Mouse (Mus musculus): ENCODE results near the gene Ccl9.

GRCm38 (mm10) chr11:83562311-83562887 is 16.0 kb downstream of the Ccl9 start:
- TF ChIP-seq CTCF (IDR thresholded peaks at IDR 0.05; ENCODE audit: borderline replicate concordance, insufficient read depth, low read length) (no peak), POLR2A (IDR thresholded peaks at IDR 0.05; ENCODE audit: low read depth, low read length) (no peak)

Data from embryonic fibroblast, embryonic 13.5 days (primary cell).